Mouse (Mus musculus) kidney, embryonic 15.5 days (tissue): ENCODE results near the gene Ssmem1. TPM values are rescaled to one million over a fixed set of nuclear protein-coding genes. Genes with fewer than 3 reads are reported as not detected.

Experiments
- ATAC-seq: fragments of 200-750 bp; cut with Nextera tagmentation; replicated peaks from 2 replicates; pipeline ENCODE4 v1.8.0; 2017; ENCODE audit warnings: moderate TSS enrichment; ENCODE audit not compliant: low FRiP score
- H3K27ac ChIP-seq: fragments of 300-500 bp; sonication (generic); 2 replicates; pipeline ENCODE4 v1.5.1; 2015; ENCODE audit warnings: mild to moderate bottlenecking, inconsistent platforms
- H3K27me3 ChIP-seq: fragments of 300-500 bp; sonication (generic); 2 replicates; pipeline ENCODE4 v1.6.1; 2015; ENCODE audit warnings: inconsistent platforms
- H3K36me3 ChIP-seq: fragments of 300-500 bp; sonication (generic); 2 replicates; pipeline ENCODE4 v1.6.1; 2015; ENCODE audit warnings: inconsistent platforms
- H3K4me1 ChIP-seq: fragments of 300-500 bp; sonication (generic); 2 replicates; pipeline ENCODE4 v1.6.1; 2015; ENCODE audit warnings: inconsistent platforms
- H3K4me2 ChIP-seq: fragments of 300-500 bp; sonication (generic); 2 replicates; pipeline ENCODE4 v1.6.1; 2015; ENCODE audit warnings: moderate library complexity, mild to moderate bottlenecking, inconsistent platforms
- H3K4me3 ChIP-seq: fragments of 300-500 bp; sonication (generic); replicated peaks from 2 replicates; pipeline ENCODE4 v1.5.1; 2015; ENCODE audit warnings: mild to moderate bottlenecking, inconsistent platforms
- H3K9ac ChIP-seq: fragments of 300-500 bp; sonication (generic); 2 replicates; pipeline ENCODE4 v1.6.1; 2015; ENCODE audit warnings: mild to moderate bottlenecking, inconsistent platforms
- H3K9me3 ChIP-seq: fragments of 300-500 bp; sonication (generic); replicated peaks from 2 replicates; pipeline ENCODE4 v1.6.1; 2016; ENCODE audit warnings: inconsistent platforms
- WGBS: fragments of 180-500 bp; shearing (Covaris S2); methylation state at CpG from one replicate; pipeline ENCODE4 v1.1.7; 2015; ENCODE audit warnings: mixed read lengths; 5-methylcytosine and 5-hydroxymethylcytosine counted together
- polyA plus RNA-seq: library from polyadenylated mRNA; unstranded; fragments of >200 nt; fragmentation: Nextera tagmentation; extraction: Ambion mirVana; gene quantifications from 2 replicates; pipeline ENCODE4 v1.2.1, GENCODE M21; 2015

Ssmem1 gene
- polyA plus RNA-seq, 1 experiment from 2014 or later: not detected

DNA sequence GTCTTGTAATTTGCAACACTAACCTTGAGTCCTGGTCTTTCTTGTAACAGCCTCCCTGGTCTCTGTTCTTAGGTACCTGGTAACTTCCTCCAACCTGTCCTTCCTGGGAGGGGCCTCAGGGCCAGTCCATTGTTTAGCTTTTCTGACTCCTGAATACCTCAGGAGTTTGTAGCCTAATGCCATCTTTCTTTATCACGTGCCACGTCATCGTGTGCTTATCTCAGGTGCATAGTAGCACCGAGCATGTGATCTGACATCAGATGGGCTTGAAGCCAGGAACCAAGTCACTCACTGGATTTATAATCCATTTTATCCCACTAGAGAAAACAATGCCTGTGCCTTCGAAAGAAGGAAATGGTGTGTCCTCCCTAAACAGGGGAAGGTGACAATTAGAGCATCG lies 53.9 kb downstream of the Ssmem1 start:
- no peak overlapping the region for H3K27ac ChIP-seq
- H3K4me2 ChIP-seq: no peak overlapping the region
- WGBS: 65% methylated on average over 6 of the region's 6 CpGs
- no peak overlapping the region for H3K9ac ChIP-seq
- no peak overlapping the region for H3K4me3 ChIP-seq
- H3K9me3 ChIP-seq: no peaks in the 10 kb centered on the region
- no peaks in the 10 kb centered on the region for H3K36me3 ChIP-seq
- H3K27me3 ChIP-seq: no peaks in the 10 kb centered on the region
- no peaks in the 10 kb centered on the region for H3K4me1 ChIP-seq
- no peak for ATAC-seq

DNA sequence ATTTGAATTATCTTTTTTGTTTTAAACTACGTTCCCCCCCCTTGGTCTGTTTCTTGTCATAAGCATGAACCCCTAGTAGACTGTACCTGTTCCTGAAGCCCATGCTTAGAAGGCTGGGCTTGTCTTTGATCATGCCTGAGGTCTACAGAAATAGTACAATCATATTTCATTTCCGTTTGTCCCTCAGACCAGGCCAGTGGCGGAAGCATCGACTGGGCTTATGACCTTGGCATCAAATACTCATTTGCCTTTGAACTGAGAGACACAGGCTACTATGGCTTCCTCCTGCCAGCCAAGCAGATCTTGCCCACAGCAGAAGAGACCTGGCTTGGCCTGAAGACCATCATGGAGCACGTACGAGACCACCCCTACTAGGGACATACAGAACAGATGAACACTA lies 54.4 kb downstream of the Ssmem1 start:
- H3K4me2 ChIP-seq: no peak overlapping the region
- H3K9me3 ChIP-seq: no peaks in the 10 kb centered on the region
- H3K4me3 ChIP-seq: no peak overlapping the region
- H3K9ac ChIP-seq: no peak overlapping the region
- H3K36me3 ChIP-seq: no peaks in the 10 kb centered on the region
- no peak for ATAC-seq
- H3K4me1 ChIP-seq: no peaks in the 10 kb centered on the region
- WGBS: 83% methylated on average over 6 of the region's 6 CpGs
- H3K27me3 ChIP-seq: no peaks in the 10 kb centered on the region
- H3K27ac ChIP-seq: no peak overlapping the region

DNA sequence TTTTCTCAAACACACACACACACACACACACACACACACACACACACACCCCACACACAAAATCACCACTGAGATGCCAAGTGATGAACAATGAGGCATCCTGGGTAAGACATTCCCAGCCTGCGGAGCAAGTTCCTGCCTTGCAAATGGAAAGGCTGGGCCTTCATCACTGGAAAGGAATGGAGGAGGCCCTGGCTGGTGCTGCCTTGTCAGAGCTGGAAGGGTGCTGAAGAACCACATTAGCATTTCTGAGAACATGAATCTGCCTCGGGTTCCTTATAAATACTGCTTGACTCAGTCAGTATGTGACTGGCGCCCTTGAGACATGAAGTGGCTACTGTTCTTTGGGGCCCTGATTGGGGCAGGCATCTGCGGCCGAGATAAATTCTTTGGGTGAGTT lies 58.4 kb downstream of the Ssmem1 start, which contains the start of gene Cpa4:
Cpa4 (plus strand) TSS at position 301 of the 400 bp plus-strand sequence.
- H3K4me3 ChIP-seq: no peak within 1 kb of the TSS
- no peak within 1 kb of the TSS for H3K9ac ChIP-seq
- no peak for ATAC-seq
- H3K4me2 ChIP-seq: no peak within 1 kb of the TSS
- H3K27ac ChIP-seq: no peak within 1 kb of the TSS
- no peaks in the 10 kb centered on the region for H3K9me3 ChIP-seq
- 68% methylated on average over 5 of the region's 5 CpGs for WGBS
- H3K36me3 ChIP-seq: no peaks in the 10 kb centered on the region
- no peaks in the 10 kb centered on the region for H3K27me3 ChIP-seq
- peaks cover 8% of the 10 kb centered on the region; the same call in 1 of the 2 replicates for H3K4me1 ChIP-seq

GRCm38 (mm10) chr6:30569331-30569730 lies 59.7 kb downstream of the Ssmem1 start:
- H3K4me1 ChIP-seq: peaks cover 8% of the 10 kb centered on the region; the same call in 1 of the 2 replicates
- no peak for ATAC-seq
- no peak overlapping the region for H3K27ac ChIP-seq
- no peaks in the 10 kb centered on the region for H3K9me3 ChIP-seq
- no peak overlapping the region for H3K4me3 ChIP-seq
- H3K9ac ChIP-seq: no peak overlapping the region
- H3K4me2 ChIP-seq: no peak overlapping the region
- H3K36me3 ChIP-seq: no peaks in the 10 kb centered on the region
- 88% methylated on average over 10 of the region's 10 CpGs for WGBS
- H3K27me3 ChIP-seq: no peaks in the 10 kb centered on the region

Other genes with a start within 250 kb of the Ssmem1 start
- gene Ube2h, start 205.3 kb upstream of the Ssmem1 start, polyA plus RNA-seq: 50.6 and 50.9 TPM in 2 replicates
- gene Zc3hc1, start 118.8 kb upstream of the Ssmem1 start, polyA plus RNA-seq: 63.6 and 69.4 TPM in 2 replicates
- 28.6 and 33.2 TPM in 2 replicates for gene Klhdc10, start 108.0 kb upstream of the Ssmem1 start, polyA plus RNA-seq
- gene Tmem209, start 66 bp upstream of the Ssmem1 start, polyA plus RNA-seq: 44.5 and 46.6 TPM in 2 replicates
- 20.2 and 21.5 TPM in 2 replicates for gene Cpa2, start 31.7 kb downstream of the Ssmem1 start, polyA plus RNA-seq
- gene Cpa4, start 58.5 kb downstream of the Ssmem1 start, polyA plus RNA-seq: 0.18 and 0.37 TPM in 2 replicates
- gene Cpa5, start 101.2 kb downstream of the Ssmem1 start, polyA plus RNA-seq: 0.40 and 0.66 TPM in 2 replicates
- 1.8 and 3.0 TPM in 2 replicates for gene Cpa1, start 129.4 kb downstream of the Ssmem1 start, polyA plus RNA-seq
- 23.5 and 24.9 TPM in 2 replicates for gene Cep41, start 183.9 kb downstream of the Ssmem1 start, polyA plus RNA-seq
- gene Mest, start 213.7 kb downstream of the Ssmem1 start, polyA plus RNA-seq: 2,036 and 2,131 TPM in 2 replicates